Mouse (Mus musculus): ENCODE measurements around the gene Tbc1d2b.

GRCm38 (mm10) chr9:90262063-90262462, 8.5 kb downstream of the Tbc1d2b start:
- TF ChIP-seq CTCF (IDR thresholded peaks at IDR 0.05; ENCODE audit: low read depth), result no peak
- no peak; the same call in 1 of the 2 replicates for TF ChIP-seq EP300 (IDR thresholded peaks at IDR 0.05; ENCODE audit: low read depth)

Measured in liver, embryonic 14.5 days (tissue).